Mouse (Mus musculus) adrenal gland, adult 18-20 months (tissue): ENCODE measurements at regions not wholly inside any gene's neighbourhood (a gene's known extent, or its start where the extent isn't known, plus 50 kb on each side); places are given as distances from the start of the nearest gene placed in this dataset.

Source experiments
- DNase-seq, 2 experiments: peaks; one replicate each; pipeline ENCODE4 v3.0.0; 2021 to 2022; ENCODE audit warnings: low spot score in 2 of 2

DNA sequence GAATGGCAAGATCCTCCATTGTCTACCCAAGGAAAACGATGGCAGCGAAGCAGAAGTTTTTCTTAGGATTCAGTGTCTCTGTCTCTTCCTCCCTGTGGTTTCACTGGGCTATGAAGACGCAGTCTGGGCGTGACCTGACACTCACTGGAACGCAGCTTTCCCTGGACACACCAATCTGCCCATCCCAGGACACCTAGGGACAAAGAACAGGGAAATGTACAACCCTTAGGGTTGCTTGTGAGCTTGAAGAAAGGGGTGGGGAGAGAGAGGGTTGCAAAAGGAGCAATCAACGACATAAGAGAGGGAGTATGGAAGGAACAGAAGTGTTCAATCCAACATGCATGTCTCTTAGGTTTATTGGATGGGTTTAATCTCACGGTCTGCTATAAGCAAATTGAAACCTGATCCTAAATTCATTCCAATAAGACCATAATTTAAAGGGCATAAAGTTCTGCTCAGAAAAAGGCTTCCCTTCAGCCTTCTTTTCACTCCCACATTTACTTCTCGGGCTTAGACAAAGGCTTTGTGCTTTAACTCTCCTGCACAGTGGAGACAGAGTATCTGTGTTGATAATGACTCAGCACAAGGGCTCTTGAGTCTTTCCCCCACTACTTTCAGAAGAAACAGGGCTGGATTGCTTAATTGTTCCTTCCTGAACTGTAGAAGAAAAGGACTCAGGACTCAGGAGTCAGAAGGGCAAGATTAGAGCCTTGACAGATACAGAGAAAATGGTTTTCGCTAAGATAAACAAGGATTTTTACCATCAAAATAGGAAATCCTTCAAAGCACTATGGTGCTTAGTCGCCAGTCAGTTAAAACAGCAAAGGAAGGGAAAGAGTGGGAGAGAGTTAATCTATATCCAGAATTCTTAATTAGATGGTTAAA, 147.3 kb upstream of the Cited2 start:
- DNase-seq, result no peak

GRCm38 (mm10) chr10:17576333-17576750, 146.7 kb upstream of the Cited2 start:
- DNase-seq, result no peak

GRCm38 (mm10) chr10:17579463-17579862, 143.6 kb upstream of the Cited2 start:
- no peak for DNase-seq

GRCm38 (mm10) chr10:17584842-17585241, 138.2 kb upstream of the Cited2 start:
- DNase-seq, result no peak

DNA sequence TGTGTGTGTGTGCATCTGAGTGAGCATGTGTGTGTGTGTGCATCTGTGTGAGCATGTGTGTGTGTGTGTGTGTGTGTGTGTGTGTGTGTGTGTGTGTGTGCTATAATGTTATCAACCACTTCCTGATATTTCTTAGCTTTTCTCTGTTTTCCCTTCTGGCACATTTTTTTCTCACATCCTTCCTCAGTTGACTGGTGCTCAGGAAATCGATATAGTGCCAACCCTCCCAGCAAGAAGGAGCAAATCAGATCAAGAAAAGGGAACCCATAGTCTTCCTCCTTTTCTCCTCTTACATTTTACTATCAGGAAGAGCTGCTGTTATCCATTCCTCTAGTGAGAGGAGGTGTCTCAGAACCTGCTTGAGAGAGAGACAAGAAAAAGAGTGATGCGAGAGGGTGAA, 136.1 kb upstream of the Cited2 start:
- DNase-seq, result no peak

DNA sequence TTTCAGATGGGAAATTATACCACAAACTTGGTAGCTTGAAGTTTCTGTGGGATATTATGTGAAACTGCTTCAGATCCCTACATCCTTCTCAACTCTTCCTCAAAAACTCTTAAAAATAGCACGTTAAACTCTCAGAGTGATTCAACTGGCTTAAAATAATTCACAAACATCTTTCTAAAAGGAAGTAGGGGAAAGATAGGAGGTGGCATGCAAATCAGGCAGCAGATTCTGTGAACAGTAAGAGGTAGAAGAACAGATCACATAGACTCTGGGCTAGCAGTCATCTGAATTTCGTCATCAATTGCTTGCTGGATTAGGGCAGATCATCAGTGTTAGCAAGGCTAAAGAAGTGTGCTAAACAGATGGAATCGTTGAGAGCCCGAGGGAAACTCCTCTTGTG, 133.9 kb upstream of the Cited2 start:
- DNase-seq, result no peak

- no peak for DNase-seq
Observed at GRCm38 (mm10) chr10:17590195-17590594, 132.8 kb upstream of the Cited2 start.

DNA sequence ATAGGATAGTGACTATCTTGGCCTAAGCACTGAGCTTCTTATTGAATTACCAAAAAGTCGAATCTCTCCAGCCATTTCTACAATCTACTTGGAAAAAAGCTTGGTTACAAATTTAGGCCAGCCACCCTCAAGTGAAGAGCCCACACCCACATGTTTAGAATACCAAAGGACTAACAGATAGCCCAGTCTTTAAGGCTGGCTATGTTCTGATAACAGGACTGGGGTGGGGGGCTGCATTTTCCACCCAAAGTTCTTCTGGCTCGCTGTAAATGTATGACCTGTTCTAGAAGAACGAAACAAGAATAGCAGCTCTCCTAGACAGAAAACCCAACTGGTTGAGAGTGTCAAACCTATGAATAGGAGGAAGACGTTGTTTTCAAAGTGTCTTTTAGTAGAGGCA, 130.6 kb upstream of the Cited2 start:
- DNase-seq, result no peak

DNA sequence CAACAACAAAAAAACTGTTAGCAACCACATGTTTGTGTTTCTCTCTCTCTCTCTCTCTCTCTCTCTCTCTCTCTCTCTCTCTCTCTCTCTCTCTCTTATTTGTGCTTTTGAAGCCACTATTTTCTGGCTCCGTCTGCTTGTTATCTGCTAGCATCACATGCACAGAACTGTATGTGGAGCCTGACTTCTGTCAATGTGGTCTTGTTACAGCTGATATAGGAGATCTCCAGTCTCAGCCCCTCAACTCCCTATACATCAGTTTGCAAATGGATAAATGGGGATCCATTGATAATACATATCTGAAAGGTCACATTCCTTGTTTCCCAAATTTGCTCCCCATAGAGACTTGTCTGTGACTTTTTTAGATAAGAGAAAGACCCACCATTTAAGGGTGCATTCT, 126.9 kb upstream of the Cited2 start:
- no peak for DNase-seq

GRCm38 (mm10) chr10:17596743-17597142, 126.3 kb upstream of the Cited2 start:
- no peak for DNase-seq

GRCm38 (mm10) chr10:17599246-17599645, 123.8 kb upstream of the Cited2 start:
- DNase-seq, result no peak

- DNase-seq, result no peak
Observed at GRCm38 (mm10) chr10:17599831-17600761, 122.9 kb upstream of the Cited2 start.

DNA sequence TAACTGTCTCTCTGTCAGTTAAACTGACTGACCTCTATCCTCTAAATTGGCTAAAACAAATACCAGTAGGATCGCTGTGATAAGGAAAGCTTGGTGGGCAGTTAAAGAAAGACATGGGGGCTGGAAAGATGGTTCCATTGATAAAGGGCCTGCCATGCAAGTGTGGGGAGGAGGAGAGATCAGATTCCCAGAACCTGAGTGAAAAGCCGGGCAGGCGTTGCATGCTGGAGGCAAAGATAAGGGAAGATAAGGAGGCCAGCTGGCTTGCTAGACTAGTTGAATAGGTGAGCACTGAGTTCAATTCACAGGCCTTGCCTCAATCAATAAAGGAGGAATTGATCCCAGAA, 122.3 kb upstream of the Cited2 start:
- DNase-seq, result no peak

- no peak for DNase-seq
Observed at GRCm38 (mm10) chr10:17602446-17602845, 120.6 kb upstream of the Cited2 start.

DNA sequence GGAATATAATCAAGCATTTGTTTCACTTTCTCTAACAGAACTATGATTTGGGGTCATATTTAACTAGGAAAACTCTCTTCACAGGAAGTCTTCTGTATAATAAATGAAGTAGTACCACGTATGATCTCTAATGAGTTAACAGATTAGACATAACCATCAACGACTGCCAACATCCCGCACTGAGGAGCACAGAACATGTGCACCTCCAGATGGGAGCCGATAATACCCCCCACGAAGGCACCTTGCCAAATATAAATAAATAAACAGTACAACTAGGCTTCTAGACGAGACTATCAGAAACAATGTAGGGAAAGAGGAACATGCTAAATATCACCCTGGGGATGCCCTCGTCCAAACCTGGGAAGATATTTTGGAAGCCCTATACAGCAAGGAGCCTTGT, 114.8 kb upstream of the Cited2 start:
- no peak for DNase-seq

DNA sequence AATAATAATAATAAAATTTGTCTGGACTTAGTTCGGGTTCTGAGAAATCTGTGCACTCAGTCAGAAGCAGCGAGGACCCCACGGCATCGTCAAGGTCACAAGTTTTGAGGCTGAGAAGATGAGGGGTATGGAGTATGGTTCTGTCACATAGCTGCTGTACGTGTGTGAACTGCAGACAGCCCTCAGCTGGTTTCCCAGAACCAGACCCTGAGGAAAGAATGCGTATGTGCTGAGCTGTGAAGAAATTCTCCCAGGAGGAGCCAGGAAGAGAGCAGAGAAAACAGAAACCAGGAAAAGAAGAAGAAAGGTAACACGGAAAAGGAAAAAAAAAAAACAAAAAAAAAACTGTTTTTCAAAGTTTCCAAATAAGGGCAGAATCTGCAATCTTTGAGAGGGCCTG, 112.4 kb upstream of the Cited2 start:
- DNase-seq, result no peak

DNA sequence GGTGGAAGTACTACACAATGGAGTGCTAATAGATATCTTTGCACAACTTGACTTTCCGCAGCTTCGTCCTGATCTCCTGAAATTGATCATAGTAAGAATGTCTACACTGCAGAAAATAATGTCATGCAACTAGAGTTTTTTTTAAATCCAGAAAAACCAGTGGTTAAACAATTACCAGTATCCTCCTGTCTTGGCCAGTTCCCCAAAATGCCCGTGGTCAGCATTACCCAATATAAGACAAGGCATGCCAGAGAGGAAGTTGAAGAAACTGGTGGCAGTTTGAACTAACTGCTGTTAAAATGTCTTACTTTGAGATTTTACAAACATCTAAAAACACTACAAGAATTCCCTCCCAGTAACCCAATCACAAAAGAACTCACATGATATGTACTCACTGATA, 109.7 kb upstream of the Cited2 start:
- no peak for DNase-seq

DNA sequence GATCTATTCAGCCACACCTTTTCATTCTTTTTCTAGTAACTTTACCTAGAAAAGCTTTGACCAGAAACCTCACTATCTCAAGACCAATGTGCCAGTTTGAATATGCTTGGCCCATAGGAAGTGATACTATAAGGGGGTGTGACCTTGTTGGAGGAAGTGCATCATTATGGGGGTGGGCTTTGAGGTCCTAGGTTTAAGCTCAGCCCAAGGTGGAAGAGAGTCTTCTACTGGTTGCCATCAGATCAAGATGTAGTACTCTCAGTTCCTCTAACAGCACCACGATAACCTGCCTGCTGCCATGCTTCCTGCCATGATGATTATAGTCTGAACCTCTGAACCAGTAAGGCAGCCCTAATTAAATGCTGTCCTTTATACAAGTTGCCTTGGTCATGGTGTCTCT, 105.0 kb upstream of the Cited2 start:
- DNase-seq, result no peak

DNA sequence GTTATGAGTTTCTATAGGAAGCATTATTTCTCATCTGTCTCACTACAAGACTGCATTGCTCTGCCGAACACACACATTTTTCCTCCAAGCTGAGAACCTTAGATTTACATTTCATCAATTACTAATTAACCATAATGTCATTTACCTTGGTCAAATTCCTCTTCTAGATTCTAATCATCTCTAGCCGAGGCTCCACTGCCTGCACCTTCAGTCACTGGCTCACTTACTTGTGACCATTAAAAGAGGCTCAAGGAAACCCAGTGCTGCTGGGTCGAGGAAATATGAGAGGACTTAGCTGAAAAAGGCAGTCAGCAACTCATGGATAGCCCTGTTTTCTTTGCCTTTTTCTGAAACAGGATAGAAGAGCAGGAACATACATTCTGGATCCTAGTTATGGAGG, 103.4 kb upstream of the Cited2 start:
- no peak for DNase-seq

DNA sequence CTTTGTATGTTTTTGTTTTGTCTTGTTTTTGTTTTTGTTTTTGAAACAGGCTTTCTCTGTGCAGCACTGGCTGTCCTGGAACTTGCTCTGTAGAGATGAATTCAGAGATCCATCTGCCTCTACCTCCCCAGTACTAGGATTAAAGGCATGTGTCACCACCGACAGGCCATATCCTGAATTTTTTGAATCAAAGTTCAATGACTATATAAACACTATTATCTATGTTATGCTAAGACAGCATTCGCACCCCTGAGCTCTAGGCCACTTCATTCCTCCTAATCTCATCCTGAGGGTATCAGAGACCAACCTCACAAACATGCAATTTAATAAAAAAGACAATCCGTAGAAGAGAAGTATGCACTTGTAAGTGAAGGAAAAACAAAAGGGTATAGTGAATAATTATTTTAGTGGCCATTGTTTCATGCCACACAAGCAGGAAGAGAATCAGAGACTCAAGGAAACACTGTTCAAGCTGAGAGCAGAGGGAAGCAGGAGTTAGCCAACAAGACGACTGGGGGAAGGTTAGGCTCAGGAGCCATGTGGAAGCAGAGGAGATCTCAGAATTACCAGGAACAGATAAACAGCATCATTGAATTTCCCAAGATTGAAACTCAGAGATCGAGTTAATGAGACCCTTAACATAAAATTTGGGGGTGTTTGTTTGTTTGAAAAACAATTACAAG, 101.2 kb upstream of the Cited2 start:
- no peak for DNase-seq

DNA sequence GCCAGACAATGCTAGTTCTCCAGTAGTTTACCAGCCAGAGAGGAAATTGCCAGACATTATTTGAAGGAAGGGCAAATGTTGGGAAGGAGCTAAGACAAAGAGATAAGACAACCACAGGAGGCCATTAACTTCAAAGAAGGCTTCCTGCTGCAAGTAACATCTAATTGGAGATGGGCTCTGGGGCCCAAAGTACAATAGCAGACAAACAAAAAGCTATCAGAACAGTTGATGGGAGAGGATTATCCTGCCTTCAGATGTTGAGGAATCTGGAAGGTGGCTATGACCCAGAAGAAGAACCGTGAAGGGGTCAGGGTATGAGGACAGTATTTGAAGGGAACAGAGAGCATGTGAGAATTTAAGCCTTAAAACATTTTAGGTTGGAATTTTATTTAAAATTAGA, 100.2 kb upstream of the Cited2 start:
- no peak for DNase-seq

DNA sequence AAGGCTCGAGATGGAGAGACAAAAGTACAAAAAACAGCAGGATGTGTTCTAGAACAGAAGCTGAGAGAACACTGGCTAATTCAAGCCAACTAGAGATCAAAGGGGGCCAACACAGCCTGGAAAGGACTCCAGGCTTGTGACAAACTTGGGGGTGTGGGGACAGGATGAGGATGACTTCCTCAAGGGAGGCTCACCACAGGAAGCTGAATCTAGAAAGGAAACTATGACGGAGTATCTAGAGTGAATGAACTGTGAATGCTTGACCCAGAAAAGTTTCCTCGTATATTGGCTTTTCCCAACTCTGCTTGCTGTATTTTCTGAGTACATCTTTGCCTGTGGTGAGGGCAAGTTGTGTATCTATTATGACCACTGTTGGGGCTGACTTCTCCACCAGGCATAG, 93.3 kb upstream of the Cited2 start:
- DNase-seq, result no peak
